Mouse (Mus musculus) embryo, embryonic 11.5 days (tissue): ENCODE results near the gene D10Jhu81e.
"Not testable (repeated sequence)": the region's sequence is repeated elsewhere in the genome, so short reads cannot be mapped to it uniquely, and the experiment has no call there.

Source experiments
- DNase-seq: peaks from one replicate; pipeline ENCODE4 v3.0.0-alpha.2; 2012; ENCODE audit warnings: low read depth, low spot score

The D10Jhu81e gene

DNA sequence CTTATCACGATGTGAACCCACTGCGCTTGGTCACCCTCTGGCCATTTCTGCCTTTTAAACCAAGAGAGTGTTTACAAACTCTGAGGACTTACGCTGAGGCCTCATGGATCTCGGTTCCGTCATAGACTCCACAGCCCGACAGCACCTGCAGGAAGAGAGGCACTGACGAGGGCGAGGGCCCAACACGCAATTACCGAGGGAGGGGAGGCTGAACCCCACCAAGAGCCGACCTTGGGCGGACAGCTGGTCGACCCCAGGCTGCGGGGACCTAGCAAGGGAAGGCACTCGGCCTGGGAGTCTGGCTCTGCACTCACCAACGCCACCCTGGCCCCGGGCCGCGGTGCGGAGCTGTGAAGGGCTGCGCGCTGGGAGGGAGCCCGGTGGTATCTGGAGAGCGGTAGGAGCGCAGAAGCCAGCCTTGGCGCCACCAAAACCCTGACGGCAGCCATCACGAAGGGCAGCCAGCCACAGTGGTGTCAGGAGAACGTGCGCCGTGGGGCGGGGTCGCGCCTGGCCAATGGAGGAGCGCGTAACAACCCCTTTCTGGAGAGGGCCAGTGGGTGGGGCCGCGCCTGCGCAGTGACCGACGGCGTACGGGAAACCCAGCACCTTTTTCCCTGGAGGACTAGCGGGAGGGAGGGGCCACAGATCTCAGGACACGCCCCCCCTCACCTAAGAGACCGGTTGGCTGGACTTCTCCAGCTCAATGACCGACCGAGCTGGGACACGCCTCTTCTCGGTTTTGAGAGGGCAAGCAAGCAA lies at the start of gene D10Jhu81e:
Gene D10Jhu81e (minus strand): TSS at position 502 of the 762 bp plus-strand sequence.
- peak; percentile 97 for DNase-seq

DNA sequence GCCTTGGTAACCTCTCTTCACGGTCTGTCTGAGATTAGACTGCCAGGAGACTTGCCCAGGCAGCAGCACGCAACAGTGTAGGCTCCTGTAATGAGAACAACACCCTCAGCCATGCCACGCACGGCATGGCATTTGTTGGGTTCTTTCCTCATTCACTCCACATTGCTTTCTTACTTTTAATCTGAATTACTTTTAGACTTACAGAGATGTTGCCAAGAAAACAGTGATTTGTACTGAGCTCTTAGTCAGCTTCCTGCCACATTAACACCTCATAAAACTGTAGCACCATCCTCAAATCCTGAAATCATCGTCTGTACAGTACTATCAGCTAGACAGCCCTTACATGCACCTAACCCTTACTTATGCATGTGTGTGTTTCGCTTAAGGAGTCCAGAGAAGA lies 49.0 kb upstream of the D10Jhu81e start:
- no peak for DNase-seq

DNA sequence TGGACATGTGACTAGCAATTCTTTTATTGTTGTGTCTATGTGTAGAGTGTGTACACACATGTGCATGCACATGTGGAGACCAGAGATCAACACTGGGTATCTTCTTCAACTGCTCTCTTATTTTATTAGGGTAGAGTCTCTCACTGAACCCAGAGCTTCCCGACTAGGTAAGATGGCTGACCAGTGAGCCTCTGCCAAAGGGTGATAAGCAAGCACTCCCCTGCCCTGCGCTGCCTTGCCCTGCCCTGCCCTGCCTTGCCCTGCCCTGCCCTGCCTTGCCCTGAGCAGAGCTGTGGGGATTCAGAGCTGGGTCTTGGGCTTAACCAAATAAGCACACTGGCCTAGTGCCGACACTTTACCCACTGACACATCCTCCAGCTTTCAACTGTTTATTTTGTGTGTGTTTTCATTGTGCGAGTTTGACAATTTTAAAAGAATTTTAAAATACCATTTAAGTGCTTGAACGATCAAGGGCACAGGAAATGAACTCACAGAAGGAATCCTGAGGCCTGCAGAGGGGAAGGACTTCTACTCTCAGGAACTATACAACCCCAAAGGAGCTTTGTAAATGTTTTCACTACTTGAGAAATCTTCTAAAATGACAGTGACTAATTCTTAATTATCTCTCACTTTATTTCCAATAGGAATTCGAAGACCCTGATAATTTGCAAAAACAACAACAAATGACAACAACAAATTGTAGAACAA lies 46.9 kb upstream of the D10Jhu81e start:
- no peak for DNase-seq

DNA sequence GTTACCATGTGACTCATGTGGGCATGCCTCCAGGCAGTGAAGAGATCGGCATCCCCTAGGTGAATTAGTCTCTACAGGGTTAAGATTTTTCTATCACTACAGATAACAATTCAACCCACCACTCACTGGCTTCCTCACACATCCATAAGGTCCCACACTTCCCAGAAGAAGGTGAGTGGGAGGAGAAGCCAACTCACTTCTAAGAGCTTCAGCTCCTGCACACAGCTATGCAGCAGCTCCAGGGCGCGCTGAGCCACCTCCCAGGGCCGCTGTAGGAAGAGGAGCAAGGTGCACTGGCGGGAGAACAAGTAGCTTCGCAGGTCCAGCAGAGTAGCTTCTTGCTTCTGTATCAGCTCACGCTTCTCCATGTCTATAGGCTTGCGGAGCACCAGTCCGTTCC lies 44.8 kb upstream of the D10Jhu81e start:
- no peak for DNase-seq

- no peak for DNase-seq
These were observed 41.7 kb upstream of the D10Jhu81e start for GRCm38 (mm10) chr10:78211311-78211710.

DNA sequence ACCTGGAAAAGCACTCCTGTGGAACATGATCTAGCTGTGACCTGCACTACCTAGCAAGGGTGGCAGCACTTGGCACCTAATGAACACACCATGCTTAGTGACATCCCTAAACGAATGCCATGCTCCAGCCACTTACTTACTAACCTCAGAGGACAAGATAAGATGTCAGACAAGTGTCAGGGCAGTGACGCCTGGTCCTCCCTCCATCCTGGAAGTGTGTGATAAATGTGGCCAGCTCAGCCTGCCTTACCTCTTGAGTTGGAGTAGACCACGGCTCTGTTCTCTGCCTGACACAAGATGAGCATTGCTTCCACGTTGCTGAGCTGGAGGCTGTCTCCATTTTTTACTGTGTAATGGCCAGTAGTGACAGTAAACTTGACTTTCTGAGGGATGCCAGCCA lies 31.6 kb upstream of the D10Jhu81e start:
- DNase-seq: no peak

GRCm38 (mm10) chr10:78192933-78193332 lies 23.4 kb upstream of the D10Jhu81e start:
- no peak for DNase-seq

DNA sequence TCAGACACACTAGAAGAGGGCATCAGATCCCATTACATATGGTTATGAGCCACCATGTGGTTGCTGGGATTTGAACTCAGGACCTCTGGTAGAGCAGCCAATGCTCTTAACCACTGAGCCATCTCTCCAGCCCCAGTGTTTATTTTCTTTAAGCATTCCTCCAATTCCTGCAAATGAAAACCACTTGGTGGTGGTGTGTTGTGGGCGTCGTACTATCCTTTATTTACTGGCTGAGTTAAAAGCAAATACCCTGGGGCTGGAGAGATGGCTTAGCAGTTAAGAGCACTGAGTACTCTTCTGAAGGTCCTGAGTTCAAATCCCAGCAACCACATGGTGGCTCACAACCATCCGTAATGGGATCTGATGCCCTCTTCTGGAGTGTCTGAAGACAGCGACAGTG lies 16.5 kb upstream of the D10Jhu81e start:
- not testable (repeated sequence) for DNase-seq

- DNase-seq: no peak
These were observed 15.8 kb upstream of the D10Jhu81e start for GRCm38 (mm10) chr10:78185381-78185725.

DNA sequence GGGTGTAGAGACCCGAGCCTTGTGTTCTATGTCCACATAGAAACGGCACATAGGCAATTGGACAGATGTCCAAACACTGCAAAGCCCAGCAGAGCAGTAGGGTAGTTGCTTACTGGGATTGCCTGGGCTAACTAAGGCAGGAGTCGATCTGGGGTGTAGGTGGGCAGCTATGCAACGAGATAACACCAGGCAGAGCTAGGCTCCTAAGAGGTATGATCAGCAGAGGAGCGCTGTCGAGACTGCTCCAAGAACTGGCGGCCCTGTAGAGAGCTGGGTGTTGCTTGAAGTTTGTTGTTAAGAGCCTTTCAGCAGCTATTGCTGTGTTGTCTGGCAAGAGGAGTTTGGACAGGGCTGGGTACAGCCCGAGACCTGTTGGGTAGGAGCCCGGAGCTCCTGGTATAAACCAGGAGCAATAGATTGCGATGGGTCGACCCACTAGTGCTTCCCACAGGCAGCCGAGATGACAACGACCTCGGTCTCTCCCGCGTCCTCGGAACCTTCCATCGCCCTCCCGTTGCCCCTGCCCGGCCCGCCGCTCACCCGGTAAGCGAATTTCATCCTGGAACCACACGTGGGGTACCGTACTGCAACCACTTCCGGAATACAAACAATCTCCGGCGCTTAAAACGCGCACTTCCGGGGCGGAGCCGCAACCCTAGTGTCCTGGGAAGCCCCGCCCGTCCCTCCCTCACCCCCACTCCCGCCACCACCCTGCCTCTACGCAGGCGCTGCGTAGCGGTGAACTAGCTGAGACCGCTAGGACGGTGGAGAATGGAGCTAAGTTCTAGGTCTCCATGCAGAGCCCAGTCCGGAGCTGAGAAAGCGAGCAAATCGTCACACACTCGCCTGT lies 15.2 kb upstream of the D10Jhu81e start, which contains the start of gene Pwp2:
Gene Pwp2 (minus strand): TSS at position 619 of the 850 bp plus-strand sequence.
- DNase-seq: peak; percentile 90

GRCm38 (mm10) chr10:78183577-78183976 lies 14.0 kb upstream of the D10Jhu81e start:
- DNase-seq: no peak

GRCm38 (mm10) chr10:78182321-78182720 lies 12.7 kb upstream of the D10Jhu81e start:
- no peak for DNase-seq

GRCm38 (mm10) chr10:78174474-78174873 lies 4.9 kb upstream of the D10Jhu81e start:
- no peak for DNase-seq

- no peak for DNase-seq
These were observed 2.0 kb upstream of the D10Jhu81e start for GRCm38 (mm10) chr10:78171581-78171980.

DNA sequence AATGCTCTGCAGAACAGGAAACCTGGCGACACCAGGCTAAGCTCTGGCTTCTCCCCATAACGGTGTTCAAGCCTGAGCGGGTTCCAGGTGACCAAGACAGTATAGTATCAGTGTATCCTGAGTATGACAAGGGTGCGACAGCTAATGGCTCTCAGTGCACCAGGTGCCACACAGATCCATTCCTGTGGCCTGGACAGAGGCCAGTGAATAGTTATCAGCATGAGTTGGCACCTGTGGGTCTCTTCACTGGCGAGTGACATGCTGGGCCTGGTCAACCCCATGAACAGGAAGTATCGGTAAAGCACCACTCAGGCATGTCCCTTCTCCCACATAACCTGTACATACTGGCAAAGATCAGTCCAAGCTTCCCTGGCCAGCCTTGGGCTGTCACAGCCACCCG lies 1.5 kb upstream of the D10Jhu81e start:
- no peak for DNase-seq

- DNase-seq: no peak
These were observed 863 bp upstream of the D10Jhu81e start for GRCm38 (mm10) chr10:78170445-78170844.

- DNase-seq: no peak
These were observed 790 bp downstream of the D10Jhu81e start for GRCm38 (mm10) chr10:78168792-78169191.

DNA sequence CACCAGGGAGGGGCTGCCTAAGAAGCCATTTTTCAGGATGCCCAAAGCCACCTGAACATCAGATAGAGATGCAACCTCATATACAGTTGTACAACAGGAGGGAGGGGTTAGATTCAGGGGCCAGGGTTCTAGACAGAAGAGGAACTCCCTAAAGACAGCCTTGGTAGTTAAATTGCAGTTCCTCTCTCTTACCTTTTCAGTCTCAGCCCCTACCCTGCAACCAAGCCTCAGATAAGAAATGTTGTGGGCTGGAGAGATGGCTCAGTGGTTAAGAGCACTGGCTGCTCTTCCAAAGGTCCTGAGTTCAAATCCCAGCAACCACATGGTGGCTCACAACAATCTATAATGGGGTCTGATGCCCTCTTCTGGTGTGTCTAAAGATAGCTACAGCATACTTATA lies 1.8 kb downstream of the D10Jhu81e start:
- no peak for DNase-seq

DNA sequence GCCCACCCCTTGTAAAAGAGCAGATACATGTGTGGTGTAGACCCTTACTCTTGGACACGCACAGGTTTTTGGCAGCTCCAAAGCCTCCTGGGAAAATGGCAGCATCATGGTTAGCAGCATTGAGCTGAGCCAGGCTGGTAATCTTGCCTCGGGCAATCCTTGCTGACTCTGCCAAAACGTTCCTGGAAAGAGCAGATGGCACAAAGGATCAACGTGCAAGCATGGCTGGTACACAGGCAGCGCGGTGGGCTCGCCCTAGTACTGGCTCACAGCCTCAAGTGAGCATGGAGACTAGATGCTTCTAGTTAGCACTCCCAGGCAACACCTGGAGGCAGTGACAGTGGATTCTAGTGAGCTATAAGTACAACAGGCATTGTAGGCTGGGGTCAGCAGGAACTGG lies 2.2 kb downstream of the D10Jhu81e start:
- DNase-seq: no peak

DNA sequence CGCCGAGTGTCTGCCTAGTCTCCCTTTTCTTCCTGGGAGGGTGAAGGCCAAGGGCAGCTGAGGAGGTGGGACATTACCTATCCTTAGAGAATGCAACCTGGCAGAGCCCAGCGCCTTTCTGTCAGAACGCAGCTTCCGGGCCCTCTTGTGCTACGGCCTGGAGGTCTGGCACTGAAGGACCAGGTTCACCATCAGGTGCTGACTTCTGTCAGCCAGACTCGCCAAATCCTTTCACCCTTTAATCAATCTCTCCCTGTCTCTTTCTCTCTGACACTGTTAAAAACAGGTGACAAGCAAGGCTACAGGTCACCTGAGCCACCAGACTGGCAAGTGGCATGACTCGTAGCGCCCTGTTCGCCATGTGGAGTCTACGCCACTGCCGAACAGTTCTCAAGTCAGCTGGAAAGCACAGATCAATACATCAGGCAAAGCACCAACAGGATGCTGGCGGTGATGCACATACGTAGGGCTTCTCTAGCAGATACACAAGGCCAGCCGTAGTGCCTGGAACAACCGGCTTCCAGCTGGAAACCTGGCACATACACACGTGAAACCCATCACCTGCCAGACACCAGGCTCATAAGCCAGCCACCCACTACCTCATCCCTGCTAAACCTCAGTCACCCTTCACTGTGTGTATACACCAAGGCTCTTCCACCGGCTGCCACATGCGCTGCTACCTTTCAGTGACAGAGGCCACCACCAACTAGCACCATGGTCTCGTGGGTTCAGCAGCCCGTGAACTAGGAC lies 4.2 kb downstream of the D10Jhu81e start:
- DNase-seq: no peak

DNA sequence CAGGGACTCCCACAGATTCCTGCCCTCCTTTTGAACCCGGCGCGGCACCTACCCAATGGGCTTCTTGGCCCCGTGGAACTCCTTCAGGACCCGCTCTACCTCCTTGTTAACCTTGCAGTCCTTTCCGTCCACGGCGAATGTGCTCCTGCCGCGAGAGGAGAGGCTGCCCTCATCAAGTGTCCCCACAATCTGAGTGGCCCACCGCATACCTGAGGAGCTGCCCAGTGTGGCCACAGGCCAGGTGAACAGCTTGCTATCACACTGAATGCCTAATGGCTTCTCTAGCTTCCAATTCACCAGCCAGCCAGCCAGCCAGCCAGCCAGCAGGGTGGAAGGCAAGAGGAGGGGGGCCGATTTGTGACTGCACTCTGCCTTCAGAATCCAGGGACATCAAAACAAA lies 4.8 kb downstream of the D10Jhu81e start:
- DNase-seq: no peak
